9 mouse cellular contexts compared by ENCODE assay signal in the genomic region with DNA sequence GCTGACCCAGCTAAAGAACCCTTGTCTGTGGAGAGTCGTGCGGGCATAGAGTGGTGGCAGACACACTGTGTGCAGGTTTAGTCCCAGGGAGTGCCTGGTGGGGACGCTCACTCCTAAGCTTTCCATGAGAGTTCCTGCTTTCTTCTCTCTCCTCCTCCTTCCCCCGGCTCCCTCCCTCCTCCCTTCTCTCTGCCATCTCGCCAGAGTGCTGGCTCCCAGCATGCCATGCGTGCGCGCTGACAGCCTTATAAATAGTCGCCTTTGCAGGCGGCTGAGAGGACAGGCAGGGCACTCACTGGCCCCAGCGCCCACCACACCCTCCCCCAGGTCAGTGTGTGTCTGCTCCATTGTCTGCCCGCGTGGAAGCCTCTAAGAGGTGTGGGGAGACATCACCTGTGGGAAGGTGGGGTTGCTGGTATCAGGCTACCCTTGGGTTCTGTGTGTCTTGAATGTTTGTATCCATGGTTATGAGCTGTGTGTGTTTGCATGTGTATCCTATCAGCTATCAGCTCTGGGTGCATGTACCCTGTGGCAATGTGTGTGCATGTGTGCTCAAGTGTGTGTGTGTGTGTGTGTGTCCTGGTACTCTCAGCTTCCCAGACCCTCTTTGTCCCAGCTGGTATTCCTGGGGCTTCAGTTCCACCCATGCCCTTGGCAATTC. TPM values are rescaled to one million over a fixed set of nuclear protein-coding genes. Genes with fewer than 3 reads are reported as not detected.
DNase-seq lines count a peak whose midpoint lies in the region; ATAC-seq lines count a peak whose summit lies in the region.
"Had no signal": no experiment of that assay in that cellular context is flagged by ENCODE, and none has a peak within 500 bp of the region (broad histone marks: within the 10 kb centered on the region; RNA-seq: fewer than 3 reads in every experiment).

No protein-coding gene starts in this region.

- ATAC-seq in megakaryocyte, adult 5-6 weeks (ENCODE audit: poor library complexity, severe bottlenecking), result no peak
- ATAC-seq in heart, embryonic 14.5 days (ENCODE audit: insufficient number of reproducible peaks, insufficient read depth, low FRiP score, low read depth), result peak; percentile 42; the same call in 1 of the 2 replicates
- ATAC-seq in limb, embryonic 15.5 days (ENCODE audit: insufficient number of reproducible peaks, low FRiP score, low TSS enrichment, low read depth), result peak; percentile 21; the same call in 1 of the 2 replicates
- peak; percentile 60 for ATAC-seq in midbrain, embryonic 16.5 days

- peak; percentile 70 for DNase-seq in forebrain, embryonic 10.5 days (ENCODE audit: extremely low spot score, low spot score)
- DNase-seq in kidney, postnatal 10 days, result peak; percentile 85
- DNase-seq in thymus, adult 18-20 months, result no peak

- WGBS in forebrain, embryonic 10.5 days, result 2% methylated on average over 13 of the region's 13 CpGs
- 1% methylated on average over 13 of the region's 13 CpGs for WGBS in heart, embryonic 14.5 days
- 6% methylated on average over 13 of the region's 13 CpGs for WGBS in limb, embryonic 15.5 days
- WGBS in midbrain, embryonic 16.5 days, result 4% methylated on average over 13 of the region's 13 CpGs

- peaks cover 27% of the 10 kb centered on the region for H3K36me3 ChIP-seq in megakaryocyte, embryonic 14.5 days (replicated peaks; ENCODE audit: low read length)
- no peaks in the 10 kb centered on the region for H3K36me3 ChIP-seq in forebrain, embryonic 10.5 days (replicated peaks)
- H3K36me3 ChIP-seq in heart, embryonic 14.5 days (ENCODE audit: control insufficient read depth, insufficient read depth, low read length), result peaks cover 9% of the 10 kb centered on the region
- H3K36me3 ChIP-seq in limb, embryonic 15.5 days, result no peaks in the 10 kb centered on the region
- no peaks in the 10 kb centered on the region for H3K36me3 ChIP-seq in midbrain, embryonic 16.5 days (ENCODE audit: control insufficient read depth, insufficient read depth, low read length)

- H3K27me3 ChIP-seq in megakaryocyte, embryonic 14.5 days (replicated peaks), result no peaks in the 10 kb centered on the region
- H3K27me3 ChIP-seq in forebrain, embryonic 10.5 days (ENCODE audit: poor library complexity, severe bottlenecking), result no peaks in the 10 kb centered on the region
- no peaks in the 10 kb centered on the region for H3K27me3 ChIP-seq in heart, embryonic 14.5 days (ENCODE audit: control insufficient read depth, insufficient read depth, low read length)
- no peaks in the 10 kb centered on the region for H3K27me3 ChIP-seq in limb, embryonic 15.5 days
- H3K27me3 ChIP-seq in midbrain, embryonic 16.5 days (ENCODE audit: control insufficient read depth, insufficient read depth, low read depth, low read length), result no peaks in the 10 kb centered on the region

- H3K4me2 ChIP-seq in heart, embryonic 14.5 days (ENCODE audit: low read length), result peak overlapping the region; percentile 85
- peak overlapping the region; percentile 55 for H3K4me2 ChIP-seq in limb, embryonic 15.5 days
- peak overlapping the region; percentile 74 for H3K4me2 ChIP-seq in midbrain, embryonic 16.5 days (ENCODE audit: low read length)

- H3K4me1 ChIP-seq in megakaryocyte, embryonic 14.5 days, result peaks cover 87% of the 10 kb centered on the region
- peaks cover 79% of the 10 kb centered on the region for H3K4me1 ChIP-seq in forebrain, embryonic 10.5 days
- peaks cover 62 to 64% of the 10 kb centered on the region in 2 experiments for H3K4me1 ChIP-seq in heart, embryonic 14.5 days (ENCODE audit: control insufficient read depth in 2 of 2, insufficient read depth in 2 of 2, low read length in 2 of 2)
- peaks cover 72% of the 10 kb centered on the region for H3K4me1 ChIP-seq in limb, embryonic 15.5 days
- H3K4me1 ChIP-seq in midbrain, embryonic 16.5 days (ENCODE audit: control insufficient read depth, insufficient read depth, low read length), result peaks cover 53% of the 10 kb centered on the region

- H3K27ac ChIP-seq in forebrain, embryonic 10.5 days, result peak overlapping the region; percentile 87
- H3K27ac ChIP-seq in heart, embryonic 14.5 days (replicated peaks in 1 of 2; ENCODE audit: control insufficient read depth in 1 of 2, insufficient read depth in 1 of 2, low read depth in 2 of 2, low read length in 2 of 2), result peak overlapping the region; percentile 99
- peak overlapping the region; percentile 73 for H3K27ac ChIP-seq in limb, embryonic 15.5 days
- H3K27ac ChIP-seq in midbrain, embryonic 16.5 days (ENCODE audit: low read length), result peak overlapping the region; percentile 91

- H3K9ac ChIP-seq in heart, embryonic 14.5 days (ENCODE audit: low read length), result peak overlapping the region; percentile 93
- peak overlapping the region; percentile 4; the same call in 1 of the 2 replicates for H3K9ac ChIP-seq in limb, embryonic 15.5 days
- H3K9ac ChIP-seq in midbrain, embryonic 16.5 days (ENCODE audit: low read depth, low read length), result peak overlapping the region; percentile 74

- no peaks in the 10 kb centered on the region for H3K9me3 ChIP-seq in megakaryocyte, embryonic 14.5 days
- no peaks in the 10 kb centered on the region for H3K9me3 ChIP-seq in forebrain, embryonic 10.5 days
- no peaks in the 10 kb centered on the region for H3K9me3 ChIP-seq in heart, embryonic 14.5 days (ENCODE audit: control insufficient read depth, low read length)
- no peaks in the 10 kb centered on the region for H3K9me3 ChIP-seq in limb, embryonic 15.5 days
- H3K9me3 ChIP-seq in midbrain, embryonic 16.5 days (replicated peaks; ENCODE audit: control insufficient read depth, low read length, poor library complexity, severe bottlenecking), result no peaks in the 10 kb centered on the region

- peak overlapping the region; percentile 86 for H3K4me3 ChIP-seq in megakaryocyte, embryonic 14.5 days (replicated peaks)
- H3K4me3 ChIP-seq in forebrain, embryonic 10.5 days, result peak overlapping the region; percentile 45
- peak overlapping the region; percentile 47 to 50 for H3K4me3 ChIP-seq in heart, embryonic 14.5 days (ENCODE audit: control insufficient read depth in 1 of 2, insufficient read depth in 1 of 2, low read depth in 1 of 2, low read length in 2 of 2)
- H3K4me3 ChIP-seq in limb, embryonic 15.5 days, result peak overlapping the region; percentile 26
- H3K4me3 ChIP-seq in midbrain, embryonic 16.5 days (ENCODE audit: low read depth, low read length), result peak overlapping the region; percentile 45

RNA-seq across cellular contexts. Expression of a gene that starts 3.8 kb away (rescaled TPM):
- polyA plus RNA-seq in megakaryocyte, embryonic 14.5 days (2012; ENCODE audit: insufficient read depth, low replicate concordance), result 11.0 and 12.2 TPM in 2 replicates
- total RNA-seq in megakaryocyte, adult 5-6 weeks (2015), result not detected in 2 replicates
- total RNA-seq in megakaryocyte, adult 5-6 weeks (2017), result not detected in 2 replicates
- polyA plus RNA-seq in forebrain, embryonic 10.5 days (2016; fragmentation: Nextera tagmentation; extraction: Ambion mirVana), result 17.8 and 20.2 TPM in 2 replicates
- polyA plus RNA-seq in heart, embryonic 14.5 days (2014; fragmentation: Nextera tagmentation; extraction: Ambion mirVana), result 336 and 355 TPM in 2 replicates
- polyA plus RNA-seq in limb, embryonic 15.5 days (2015; fragmentation: Nextera tagmentation; extraction: Ambion mirVana), result 46.9 and 132 TPM in 2 replicates
- 107 and 108 TPM in 2 replicates for polyA plus RNA-seq in midbrain, embryonic 16.5 days (2015; fragmentation: Nextera tagmentation; extraction: Ambion mirVana)

RNA-seq across cellular contexts. Expression of a gene that starts 21.1 kb away (rescaled TPM):
- 90.6 and 227 TPM in 2 replicates for polyA plus RNA-seq in megakaryocyte, embryonic 14.5 days (2012; ENCODE audit: insufficient read depth, low replicate concordance)
- 6.3 and 7.9 TPM in 2 replicates for total RNA-seq in megakaryocyte, adult 5-6 weeks (2015)
- 2.0 and 2.2 TPM in 2 replicates for total RNA-seq in megakaryocyte, adult 5-6 weeks (2017)
- polyA plus RNA-seq in forebrain, embryonic 10.5 days (2016; fragmentation: Nextera tagmentation; extraction: Ambion mirVana), result 24.5 and 24.7 TPM in 2 replicates
- polyA plus RNA-seq in heart, embryonic 14.5 days (2014; fragmentation: Nextera tagmentation; extraction: Ambion mirVana), result 146 and 148 TPM in 2 replicates
- polyA plus RNA-seq in limb, embryonic 15.5 days (2015; fragmentation: Nextera tagmentation; extraction: Ambion mirVana), result 64.6 and 71.5 TPM in 2 replicates
- 27.2 and 30.3 TPM in 2 replicates for polyA plus RNA-seq in midbrain, embryonic 16.5 days (2015; fragmentation: Nextera tagmentation; extraction: Ambion mirVana)

RNA-seq across cellular contexts. Expression of a gene that starts 25.8 kb away (rescaled TPM):
- 36.4 and 40.9 TPM in 2 replicates for polyA plus RNA-seq in megakaryocyte, embryonic 14.5 days (2012; ENCODE audit: insufficient read depth, low replicate concordance)
- total RNA-seq in megakaryocyte, adult 5-6 weeks (2015), result 8.2 and 8.6 TPM in 2 replicates
- total RNA-seq in megakaryocyte, adult 5-6 weeks (2017), result 13.1 and 13.3 TPM in 2 replicates
- polyA plus RNA-seq in forebrain, embryonic 10.5 days (2016; fragmentation: Nextera tagmentation; extraction: Ambion mirVana), result 13.3 and 13.8 TPM in 2 replicates
- 11.0 and 12.2 TPM in 2 replicates for polyA plus RNA-seq in heart, embryonic 14.5 days (2014; fragmentation: Nextera tagmentation; extraction: Ambion mirVana)
- 24.7 and 27.1 TPM in 2 replicates for polyA plus RNA-seq in limb, embryonic 15.5 days (2015; fragmentation: Nextera tagmentation; extraction: Ambion mirVana)
- 26.5 and 36.4 TPM in 2 replicates for polyA plus RNA-seq in midbrain, embryonic 16.5 days (2015; fragmentation: Nextera tagmentation; extraction: Ambion mirVana)

RNA-seq across cellular contexts. Expression of a gene that starts 38.4 kb away (rescaled TPM):
- 16.3 and 18.9 TPM in 2 replicates for polyA plus RNA-seq in megakaryocyte, embryonic 14.5 days (2012; ENCODE audit: insufficient read depth, low replicate concordance)
- 5.8 and 9.2 TPM in 2 replicates for total RNA-seq in megakaryocyte, adult 5-6 weeks (2015)
- total RNA-seq in megakaryocyte, adult 5-6 weeks (2017), result 8.6 and 12.1 TPM in 2 replicates
- polyA plus RNA-seq in forebrain, embryonic 10.5 days (2016; fragmentation: Nextera tagmentation; extraction: Ambion mirVana), result 15.7 and 17.6 TPM in 2 replicates
- 33.4 and 35.7 TPM in 2 replicates for polyA plus RNA-seq in heart, embryonic 14.5 days (2014; fragmentation: Nextera tagmentation; extraction: Ambion mirVana)
- 33.8 and 44.2 TPM in 2 replicates for polyA plus RNA-seq in limb, embryonic 15.5 days (2015; fragmentation: Nextera tagmentation; extraction: Ambion mirVana)
- 33.4 and 39.0 TPM in 2 replicates for polyA plus RNA-seq in midbrain, embryonic 16.5 days (2015; fragmentation: Nextera tagmentation; extraction: Ambion mirVana)

RNA-seq across cellular contexts. Expression of a gene that starts 49.9 kb away (rescaled TPM):
- polyA plus RNA-seq in megakaryocyte, embryonic 14.5 days (2012; ENCODE audit: insufficient read depth, low replicate concordance), result not detected in 2 replicates
- not detected in 2 replicates for total RNA-seq in megakaryocyte, adult 5-6 weeks (2015)
- total RNA-seq in megakaryocyte, adult 5-6 weeks (2017), result not detected in 2 replicates
- 0.19 and 0.30 TPM in 2 replicates for polyA plus RNA-seq in forebrain, embryonic 10.5 days (2016; fragmentation: Nextera tagmentation; extraction: Ambion mirVana)
- polyA plus RNA-seq in heart, embryonic 14.5 days (2014; fragmentation: Nextera tagmentation; extraction: Ambion mirVana), result 0.13 TPM in 1 of 2 replicates, not detected in the other
- not detected in 2 replicates for polyA plus RNA-seq in limb, embryonic 15.5 days (2015; fragmentation: Nextera tagmentation; extraction: Ambion mirVana)
- polyA plus RNA-seq in midbrain, embryonic 16.5 days (2015; fragmentation: Nextera tagmentation; extraction: Ambion mirVana), result 0.52 and 1.1 TPM in 2 replicates
- total RNA-seq: hematopoietic stem cell, adult 5-6 weeks had no signal

Comparison
In these comparisons a context has a peak if more than half of its experiments do, and no peak if none do; other contexts are left out.
1. H3K4me3 ChIP-seq: peak in every context shown above with its lines; median percentile 86 in megakaryocyte, embryonic 14.5 days; 48 in heart, embryonic 14.5 days; 45 in forebrain, embryonic 10.5 days; 45 in midbrain, embryonic 16.5 days; 26 in limb, embryonic 15.5 days.
2. DNase-seq: peak in forebrain, embryonic 10.5 days (single experiment) and kidney, postnatal 10 days (single experiment); none in thymus, adult 18-20 months (0 of 2).
3. H3K9ac ChIP-seq: peak in every context shown above with its lines; median percentile 93 in heart, embryonic 14.5 days; 74 in midbrain, embryonic 16.5 days; 4 in limb, embryonic 15.5 days.
4. Peak in every context shown above with its lines, with median percentiles within 50 percentile points of each other: H3K27ac ChIP-seq and H3K4me2 ChIP-seq.